Mouse (Mus musculus) mammary gland, adult 2 months (tissue): ENCODE results near the gene 4930447F04Rik. TPM values are rescaled to one million over a fixed set of nuclear protein-coding genes. Genes with fewer than 3 reads are reported as not detected.

Experiments
- polyA plus RNA-seq: library from polyadenylated mRNA; depleted of rRNA; stranded (reverse); fragments of >200 nt; gene quantifications from 2 replicates; pipeline ENCODE4 v1.2.3, GENCODE M21; 2012; ENCODE audit warnings: low replicate concordance; rRNA removed

Gene 4930447F04Rik
- polyA plus RNA-seq, result not detected in 2 replicates

DNA sequence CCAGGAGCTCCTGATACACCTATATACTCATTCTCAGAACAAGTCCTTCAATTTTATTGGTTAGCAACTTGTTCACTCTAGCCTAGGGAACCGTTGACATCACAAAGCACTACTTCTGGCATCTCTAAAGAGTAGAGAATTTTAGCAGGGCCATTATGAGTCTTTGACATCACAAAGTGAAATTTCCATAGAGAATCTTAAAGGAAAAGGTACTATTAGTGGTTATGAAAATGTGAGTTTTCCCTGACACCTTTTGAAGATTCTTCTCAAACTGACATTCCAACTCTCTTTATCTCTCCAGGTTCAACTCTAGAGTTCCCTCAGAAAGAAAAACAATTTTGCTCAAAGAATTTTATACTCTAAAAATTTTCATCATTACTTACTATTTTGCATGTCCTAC lies at the start of gene 4930447F04Rik:
4930447F04Rik (minus strand) TSS at position 101 of the 400 bp plus-strand sequence.

